Mouse (Mus musculus): ENCODE results near the gene 6430571L13Rik. TPM values are rescaled to one million over a fixed set of nuclear protein-coding genes. Genes with fewer than 3 reads are reported as not detected.

The 6430571L13Rik gene
- total and polyA plus RNA-seq, 3 experiments: 0.35 TPM; not detected in 1

GRCm38 (mm10) chr9:107400060-107400511 lies 59.7 kb downstream of the 6430571L13Rik start:
- Histone ChIP-seq H3K27me3 (ENCODE audit: control insufficient read depth in 1 of 2, insufficient read depth in 2 of 2, low read length in 2 of 2) (peaks cover 0 to 6% of the 10 kb centered on the region in 2 experiments; a peak in 3 of 4 replicates), H3K9me3 (replicated peaks; ENCODE audit: insufficient read depth, low read length) (no peaks in the 10 kb centered on the region), H3K9ac (ENCODE audit: control insufficient read depth, low read depth, low read length, poor library complexity, severe bottlenecking) (no peak overlapping the region), H3K36me3 (ENCODE audit: control insufficient read depth in 1 of 2, insufficient read depth in 2 of 2, low read length in 2 of 2) (no peaks in the 10 kb centered on the region), H3K27ac (ENCODE audit: control insufficient read depth, low read depth, low read length) (no peak overlapping the region), H3K79me2 (ENCODE audit: control insufficient read depth, insufficient read depth, low read length, poor library complexity) (no peaks in the 10 kb centered on the region), H3K4me1 (ENCODE audit: control insufficient read depth in 1 of 2, insufficient read depth in 2 of 2, low read length in 2 of 2) (no peaks in the 10 kb centered on the region), H3K4me3 (ENCODE audit: control insufficient read depth in 1 of 2, insufficient read depth in 1 of 2, low read depth in 2 of 2, low read length in 2 of 2) (no peak overlapping the region)
- DNase-seq (ENCODE audit: low read depth, low spot score): no peak
- TF ChIP-seq MAZ (IDR thresholded peaks at IDR 0.05; ENCODE audit: low read depth, low read length): no peak
- TF ChIP-seq GABPA (IDR thresholded peaks at IDR 0.05; ENCODE audit: low read depth, low read length): no peak
- no peak for TF ChIP-seq POLR2AphosphoS5 (IDR thresholded peaks at IDR 0.05; ENCODE audit: borderline replicate concordance, low read depth, low read length)
- no peak for TF ChIP-seq NELFE (IDR thresholded peaks at IDR 0.05; ENCODE audit: low read depth, low read length)
- no peak for TF ChIP-seq ETS1 (IDR thresholded peaks at IDR 0.05; ENCODE audit: low read depth, low read length)
- TF ChIP-seq BHLHE40 (IDR thresholded peaks at IDR 0.05; ENCODE audit: borderline replicate concordance, low read depth, low read length): no peak
- no peak for TF ChIP-seq USF1 (IDR thresholded peaks at IDR 0.05; ENCODE audit: low read depth, low read length)
- no peak for TF ChIP-seq RCOR1 (IDR thresholded peaks at IDR 0.05; ENCODE audit: low read depth, low read length)
- TF ChIP-seq TAL1 (IDR thresholded peaks at IDR 0.05; ENCODE audit: low read length): no peak
- TF ChIP-seq POLR2A (IDR thresholded peaks at IDR 0.05; ENCODE audit: control insufficient read depth in 1 of 2, insufficient read depth in 1 of 2, low read depth in 1 of 2, low read length in 2 of 2, poor library complexity in 1 of 2): no peak
- no peak for TF ChIP-seq MYB (IDR thresholded peaks at IDR 0.05; ENCODE audit: low read depth, low read length)
- no peak for TF ChIP-seq EP300 (IDR thresholded peaks at IDR 0.05; ENCODE audit: low read depth in 1 of 2, low read length in 2 of 2)
- no peak for TF ChIP-seq USF2 (IDR thresholded peaks at IDR 0.05; ENCODE audit: borderline replicate concordance in 1 of 2, insufficient read depth in 1 of 2, low read depth in 1 of 2, low read length in 2 of 2)
- TF ChIP-seq HCFC1 (IDR thresholded peaks at IDR 0.05; ENCODE audit: low read depth, low read length): no peak

- no peaks in the 10 kb centered on the region for H3K9me3 ChIP-seq (replicated peaks; ENCODE audit: insufficient read depth, low read length)
- H3K79me2 ChIP-seq (ENCODE audit: control insufficient read depth, insufficient read depth, low read length, poor library complexity): no peaks in the 10 kb centered on the region
- no peaks in the 10 kb centered on the region for H3K36me3 ChIP-seq (ENCODE audit: control insufficient read depth in 1 of 2, insufficient read depth in 2 of 2, low read length in 2 of 2)
- no peak overlapping the region for H3K27ac ChIP-seq (ENCODE audit: control insufficient read depth, low read depth, low read length)
- no peak overlapping the region for H3K4me3 ChIP-seq (ENCODE audit: control insufficient read depth in 1 of 2, insufficient read depth in 1 of 2, low read depth in 2 of 2, low read length in 2 of 2)
- H3K9ac ChIP-seq (ENCODE audit: control insufficient read depth, low read depth, low read length, poor library complexity, severe bottlenecking): no peak overlapping the region
- H3K27me3 ChIP-seq (ENCODE audit: control insufficient read depth in 1 of 2, insufficient read depth in 2 of 2, low read length in 2 of 2): peaks cover 0 to 6% of the 10 kb centered on the region in 2 experiments; a peak in 3 of 4 replicates
- TF ChIP-seq CTCF (IDR thresholded peaks at IDR 0.05 in 2 of 3, conservative IDR thresholded peaks at IDR 0.05 in 1 of 3; ENCODE audit: control insufficient read depth in 1 of 3, insufficient read depth in 1 of 3, low read depth in 2 of 3, low read length in 3 of 3, poor library complexity in 1 of 3, severe bottlenecking in 1 of 3) (no peak), TAL1 (IDR thresholded peaks at IDR 0.05; ENCODE audit: low read length) (no peak), E2F4 (IDR thresholded peaks at IDR 0.05; ENCODE audit: borderline replicate concordance, low read depth, low read length) (no peak), MYB (IDR thresholded peaks at IDR 0.05; ENCODE audit: low read depth, low read length) (no peak), MEF2A (IDR thresholded peaks at IDR 0.05; ENCODE audit: extremely low read depth, insufficient replicate concordance, low read depth, low read length, poor library complexity, severe bottlenecking) (no peak), UBTF (IDR thresholded peaks at IDR 0.05; ENCODE audit: borderline replicate concordance, insufficient read depth, low read depth, low read length) (no peak), CHD1 (IDR thresholded peaks at IDR 0.05; ENCODE audit: low read depth, low read length) (no peak), POLR2A (IDR thresholded peaks at IDR 0.05; ENCODE audit: control insufficient read depth in 1 of 2, insufficient read depth in 1 of 2, low read depth in 1 of 2, low read length in 2 of 2, poor library complexity in 1 of 2) (no peak), NRF1 (IDR thresholded peaks at IDR 0.05; ENCODE audit: insufficient read depth, low read depth, low read length, poor library complexity, severe bottlenecking) (no peak), HCFC1 (IDR thresholded peaks at IDR 0.05; ENCODE audit: low read depth, low read length) (no peak), ELF1 (IDR thresholded peaks at IDR 0.05; ENCODE audit: low read depth, low read length) (no peak), JUND (IDR thresholded peaks at IDR 0.05; ENCODE audit: low read depth, low read length) (no peak), ZKSCAN1 (IDR thresholded peaks at IDR 0.05; ENCODE audit: low read depth, low read length) (no peak), TCF12 (IDR thresholded peaks at IDR 0.05; ENCODE audit: low read depth, low read length) (no peak), NELFE (IDR thresholded peaks at IDR 0.05; ENCODE audit: low read depth, low read length) (no peak), SMC3 (IDR thresholded peaks at IDR 0.05; ENCODE audit: low read depth, low read length) (no peak), GABPA (IDR thresholded peaks at IDR 0.05; ENCODE audit: low read depth, low read length) (no peak)
- no peaks in the 10 kb centered on the region for H3K4me1 ChIP-seq (ENCODE audit: control insufficient read depth in 1 of 2, insufficient read depth in 2 of 2, low read length in 2 of 2)
- no peak for DNase-seq (ENCODE audit: low read depth, low spot score)
Observed at GRCm38 (mm10) chr9:107400666-107401285, 60.4 kb downstream of the 6430571L13Rik start.
